Mouse (Mus musculus): Measurements from ENCODE around the gene Il17f. TPM values are rescaled to one million over a fixed set of nuclear protein-coding genes. Genes with fewer than 3 reads are reported as not detected.
"Not testable (repeated sequence)": the region's sequence is repeated elsewhere in the genome, so short reads cannot be mapped to it uniquely, and the experiment has no call there.

Gene Il17f
- polyA plus RNA-seq (2014; fragmentation: Nextera tagmentation; extraction: Ambion mirVana) = 0.22 TPM in 1 of 2 replicates, not detected in the other

DNA sequence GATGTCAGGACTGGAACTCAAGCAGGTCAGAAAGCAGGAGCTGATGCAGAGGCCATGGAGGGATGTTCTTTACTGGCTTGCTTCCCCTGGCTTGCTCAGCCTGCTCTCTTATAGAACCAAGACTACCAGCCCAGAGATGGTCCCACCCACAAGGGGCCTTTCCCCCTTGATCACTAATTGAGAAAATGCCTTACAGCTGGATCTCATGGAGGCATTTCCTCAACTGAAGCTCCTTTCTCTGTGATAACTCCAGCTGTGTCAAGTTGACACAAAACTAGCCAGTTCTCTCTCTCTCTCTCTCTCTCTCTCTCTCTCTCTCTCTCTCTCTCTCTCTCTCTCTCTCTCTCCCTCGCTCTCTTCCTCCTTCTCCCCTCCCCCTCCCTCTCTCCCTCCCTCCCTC, at the start of gene Il17f:
TSS of gene Il17f (minus strand) at position 101 of the 400 bp plus-strand sequence.
- not testable (repeated sequence) for H3K27ac ChIP-seq (ENCODE audit: low read depth); ATAC-seq (replicated peaks; ENCODE audit: low FRiP score, low TSS enrichment, low read depth)

GRCm38 (mm10) chr1:20839911-20840310, 49.5 kb upstream of the Il17f start:
- Histone ChIP-seq H3K27ac (ENCODE audit: low read depth) (no peak overlapping the region), H3K4me3 (ENCODE audit: low read depth, low read length) (no peak overlapping the region), H3K4me1 (replicated peaks; ENCODE audit: control insufficient read depth, insufficient read depth, low read length) (no peaks in the 10 kb centered on the region), H3K27me3 (replicated peaks; ENCODE audit: control insufficient read depth, insufficient read depth, low read length) (no peaks in the 10 kb centered on the region), H3K4me2 (ENCODE audit: low read length) (no peak overlapping the region), H3K9me3 (ENCODE audit: control insufficient read depth, low read length) (no peaks in the 10 kb centered on the region), H3K36me3 (ENCODE audit: control insufficient read depth, insufficient read depth, low read length) (no peaks in the 10 kb centered on the region), H3K9ac (ENCODE audit: low read length) (no peak overlapping the region)
- 84% methylated on average over 3 of the region's 3 CpGs for WGBS
- ATAC-seq (replicated peaks; ENCODE audit: low FRiP score, low TSS enrichment, low read depth) = no peak
- DNase-seq (ENCODE audit: low spot score) = peak; percentile 4

More for the DNA sequence above, at the start of gene Il17f:
- not testable (repeated sequence) for H3K4me1 ChIP-seq (replicated peaks; ENCODE audit: control insufficient read depth, insufficient read depth, low read length); DNase-seq (ENCODE audit: low spot score); H3K9ac ChIP-seq (ENCODE audit: low read length); H3K36me3 ChIP-seq (ENCODE audit: control insufficient read depth, insufficient read depth, low read length); H3K27me3 ChIP-seq (replicated peaks; ENCODE audit: control insufficient read depth, insufficient read depth, low read length); H3K4me2 ChIP-seq (ENCODE audit: low read length); H3K4me3 ChIP-seq (ENCODE audit: low read depth, low read length); H3K9me3 ChIP-seq (ENCODE audit: control insufficient read depth, low read length)
- no CpG with 5 or more reads among the region's 1 CpGs for WGBS

DNA sequence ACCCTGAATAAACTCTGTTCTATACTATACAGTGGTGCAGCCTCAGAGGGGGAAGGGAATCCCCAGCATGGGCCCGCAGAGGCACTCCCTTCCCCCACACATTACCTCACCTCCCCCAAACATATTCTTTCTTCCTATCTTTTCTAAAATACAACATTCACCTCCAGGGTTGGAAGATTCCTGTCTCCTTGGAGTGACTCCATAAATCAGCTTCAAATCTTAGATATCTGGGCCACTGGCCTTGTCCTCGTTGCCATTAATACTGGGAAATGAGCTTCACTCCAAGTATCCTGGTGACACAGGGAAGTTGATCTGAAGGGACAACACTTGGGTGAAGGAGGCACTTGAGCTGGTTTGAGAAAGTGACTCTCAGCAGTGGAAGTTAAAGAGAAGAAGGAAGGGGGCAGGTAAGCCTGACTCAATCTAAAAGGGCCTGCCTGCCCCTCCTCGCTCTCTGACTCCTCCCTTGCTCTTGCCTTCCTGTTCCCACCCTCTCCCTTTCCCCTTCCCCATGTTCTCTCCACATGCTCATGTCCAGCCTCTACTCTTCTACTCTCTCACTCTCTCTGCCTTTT, 46.2 kb upstream of the Il17f start:
- Histone ChIP-seq H3K9ac (ENCODE audit: low read length) (no peak overlapping the region), H3K4me3 (ENCODE audit: low read depth, low read length) (no peak overlapping the region), H3K27ac (ENCODE audit: low read depth) (no peak overlapping the region), H3K9me3 (ENCODE audit: control insufficient read depth, low read length) (no peaks in the 10 kb centered on the region), H3K4me1 (replicated peaks; ENCODE audit: control insufficient read depth, insufficient read depth, low read length) (no peaks in the 10 kb centered on the region), H3K4me2 (ENCODE audit: low read length) (no peak overlapping the region), H3K27me3 (replicated peaks; ENCODE audit: control insufficient read depth, insufficient read depth, low read length) (no peaks in the 10 kb centered on the region), H3K36me3 (ENCODE audit: control insufficient read depth, insufficient read depth, low read length) (no peaks in the 10 kb centered on the region)
- ATAC-seq (replicated peaks; ENCODE audit: low FRiP score, low TSS enrichment, low read depth) (no peak), DNase-seq (ENCODE audit: low spot score) (no peak)
- 72% methylated on average over 3 of the region's 3 CpGs for WGBS

- Histone ChIP-seq H3K4me2 (ENCODE audit: low read length) (no peak overlapping the region), H3K27ac (ENCODE audit: low read depth) (no peak overlapping the region), H3K27me3 (replicated peaks; ENCODE audit: control insufficient read depth, insufficient read depth, low read length) (no peaks in the 10 kb centered on the region), H3K4me1 (replicated peaks; ENCODE audit: control insufficient read depth, insufficient read depth, low read length) (no peaks in the 10 kb centered on the region), H3K36me3 (ENCODE audit: control insufficient read depth, insufficient read depth, low read length) (no peaks in the 10 kb centered on the region), H3K9ac (ENCODE audit: low read length) (no peak overlapping the region), H3K9me3 (ENCODE audit: control insufficient read depth, low read length) (no peaks in the 10 kb centered on the region), H3K4me3 (ENCODE audit: low read depth, low read length) (no peak overlapping the region)
- 75% methylated on average over 4 of the region's 4 CpGs for WGBS
- DNase-seq (ENCODE audit: low spot score) (peak; percentile 6), ATAC-seq (replicated peaks; ENCODE audit: low FRiP score, low TSS enrichment, low read depth) (no peak)
Observed at GRCm38 (mm10) chr1:20833141-20833511, 42.7 kb upstream of the Il17f start.

DNA sequence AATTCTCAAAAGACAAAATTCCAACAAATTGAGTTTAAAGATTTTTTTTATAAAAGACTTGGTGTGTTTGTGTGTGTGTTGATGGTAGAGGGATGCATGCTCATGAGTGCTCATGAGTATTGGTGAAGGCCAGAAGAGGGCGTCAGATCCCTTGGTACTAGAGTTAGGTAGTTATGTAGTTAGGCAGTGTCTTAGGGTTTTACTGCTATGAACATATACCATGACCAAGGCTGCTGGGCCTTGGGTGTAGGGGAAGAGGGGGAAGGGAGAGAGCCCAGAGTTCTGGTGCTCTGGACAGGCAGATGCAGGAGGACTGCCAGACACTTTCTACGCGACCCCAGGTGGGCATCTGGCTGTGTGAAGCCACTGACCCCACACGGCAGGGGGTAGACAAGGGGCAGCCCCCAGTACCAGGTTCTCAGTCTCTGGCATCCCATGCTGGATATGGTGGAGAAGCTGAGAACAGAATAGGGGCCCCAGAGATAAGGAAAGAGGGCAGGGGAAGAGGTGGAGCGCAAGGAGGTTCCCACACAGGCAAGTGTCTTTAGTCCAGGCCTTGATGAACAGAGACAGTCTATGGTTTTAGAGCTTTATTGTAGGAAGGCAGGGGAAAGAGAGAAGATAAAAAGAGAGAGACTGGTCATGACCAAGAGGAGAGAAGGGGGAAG, 42.2 kb upstream of the Il17f start:
- WGBS = 68% methylated on average over 5 of the region's 5 CpGs
- ATAC-seq (replicated peaks; ENCODE audit: low FRiP score, low TSS enrichment, low read depth) (no peak), DNase-seq (ENCODE audit: low spot score) (peak; percentile 46)
- no peaks in the 10 kb centered on the region for H3K27me3 ChIP-seq (replicated peaks; ENCODE audit: control insufficient read depth, insufficient read depth, low read length)
- H3K4me2 ChIP-seq (ENCODE audit: low read length) = no peak overlapping the region
- H3K27ac ChIP-seq (ENCODE audit: low read depth) = no peak overlapping the region
- H3K9ac ChIP-seq (ENCODE audit: low read length) = no peak overlapping the region
- no peak overlapping the region for H3K4me3 ChIP-seq (ENCODE audit: low read depth, low read length)
- no peaks in the 10 kb centered on the region for H3K9me3 ChIP-seq (ENCODE audit: control insufficient read depth, low read length)
- no peaks in the 10 kb centered on the region for H3K36me3 ChIP-seq (ENCODE audit: control insufficient read depth, insufficient read depth, low read length)
- no peaks in the 10 kb centered on the region for H3K4me1 ChIP-seq (replicated peaks; ENCODE audit: control insufficient read depth, insufficient read depth, low read length)

DNA sequence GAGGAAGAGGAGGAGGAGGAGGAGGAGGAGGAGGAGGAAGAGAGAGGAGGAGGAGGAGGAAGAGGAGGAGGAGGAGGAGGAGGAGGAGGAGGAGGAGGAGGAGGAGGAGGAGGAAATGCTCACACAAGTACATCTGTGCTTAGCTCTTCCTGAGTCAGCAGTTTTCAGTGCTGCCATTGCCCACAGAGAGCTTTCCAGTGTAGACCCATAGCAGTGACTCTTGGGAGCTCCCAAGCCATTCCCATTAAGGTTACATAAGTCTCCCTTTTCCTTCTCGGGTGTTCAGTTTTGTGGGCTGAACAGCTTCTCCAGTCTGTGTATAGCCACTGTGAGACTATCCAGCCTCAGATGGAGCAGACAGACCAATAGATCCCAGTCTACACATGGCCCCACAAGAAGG, 40.1 kb upstream of the Il17f start:
- ATAC-seq (replicated peaks; ENCODE audit: low FRiP score, low TSS enrichment, low read depth) = no peak
- 91% methylated on average over 1 of the region's 1 CpGs for WGBS
- Histone ChIP-seq H3K36me3 (ENCODE audit: control insufficient read depth, insufficient read depth, low read length) (no peaks in the 10 kb centered on the region), H3K27ac (ENCODE audit: low read depth) (no peak overlapping the region), H3K27me3 (replicated peaks; ENCODE audit: control insufficient read depth, insufficient read depth, low read length) (no peaks in the 10 kb centered on the region), H3K4me1 (replicated peaks; ENCODE audit: control insufficient read depth, insufficient read depth, low read length) (no peaks in the 10 kb centered on the region), H3K4me3 (ENCODE audit: low read depth, low read length) (no peak overlapping the region), H3K4me2 (ENCODE audit: low read length) (no peak overlapping the region), H3K9ac (ENCODE audit: low read length) (no peak overlapping the region), H3K9me3 (ENCODE audit: control insufficient read depth, low read length) (no peaks in the 10 kb centered on the region)
- no peak for DNase-seq (ENCODE audit: low spot score)

GRCm38 (mm10) chr1:20828061-20828460, 37.6 kb upstream of the Il17f start:
- Histone ChIP-seq H3K27me3 (replicated peaks; ENCODE audit: control insufficient read depth, insufficient read depth, low read length) (no peaks in the 10 kb centered on the region), H3K4me1 (replicated peaks; ENCODE audit: control insufficient read depth, insufficient read depth, low read length) (no peaks in the 10 kb centered on the region), H3K36me3 (ENCODE audit: control insufficient read depth, insufficient read depth, low read length) (no peaks in the 10 kb centered on the region), H3K4me3 (ENCODE audit: low read depth, low read length) (no peak overlapping the region), H3K9ac (ENCODE audit: low read length) (no peak overlapping the region), H3K27ac (ENCODE audit: low read depth) (no peak overlapping the region), H3K9me3 (ENCODE audit: control insufficient read depth, low read length) (no peaks in the 10 kb centered on the region), H3K4me2 (ENCODE audit: low read length) (no peak overlapping the region)
- WGBS = 85% methylated on average over 2 of the region's 2 CpGs
- DNase-seq (ENCODE audit: low spot score) (peak; percentile 28), ATAC-seq (replicated peaks; ENCODE audit: low FRiP score, low TSS enrichment, low read depth) (no peak)

DNA sequence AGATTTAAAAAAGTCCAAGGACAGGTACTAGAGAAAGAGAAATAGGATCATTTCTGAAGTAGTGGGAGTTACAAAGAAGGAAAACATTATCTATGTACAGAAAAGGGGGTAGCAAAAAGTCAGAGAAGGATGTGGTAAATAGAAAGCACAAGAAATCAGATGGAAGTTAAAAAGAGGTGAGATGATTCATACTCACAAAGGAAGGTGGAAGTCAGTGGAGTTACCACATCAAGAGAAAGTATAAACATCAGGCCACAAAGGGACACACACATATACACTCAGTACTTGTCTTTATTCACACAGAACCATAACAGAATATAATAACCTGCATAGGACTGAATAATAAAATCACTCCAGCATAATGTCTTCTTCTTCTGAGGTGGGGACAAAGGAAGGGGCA, 34.6 kb upstream of the Il17f start:
- H3K9me3 ChIP-seq (ENCODE audit: control insufficient read depth, low read length) = no peaks in the 10 kb centered on the region
- no peak overlapping the region for H3K27ac ChIP-seq (ENCODE audit: low read depth)
- H3K4me2 ChIP-seq (ENCODE audit: low read length) = no peak overlapping the region
- ATAC-seq (replicated peaks; ENCODE audit: low FRiP score, low TSS enrichment, low read depth) (no peak), DNase-seq (ENCODE audit: low spot score) (no peak)
- no peaks in the 10 kb centered on the region for H3K36me3 ChIP-seq (ENCODE audit: control insufficient read depth, insufficient read depth, low read length)
- H3K27me3 ChIP-seq (replicated peaks; ENCODE audit: control insufficient read depth, insufficient read depth, low read length) = no peaks in the 10 kb centered on the region
- H3K4me1 ChIP-seq (replicated peaks; ENCODE audit: control insufficient read depth, insufficient read depth, low read length) = no peaks in the 10 kb centered on the region
- H3K9ac ChIP-seq (ENCODE audit: low read length) = no peak overlapping the region
- H3K4me3 ChIP-seq (ENCODE audit: low read depth, low read length) = no peak overlapping the region

DNA sequence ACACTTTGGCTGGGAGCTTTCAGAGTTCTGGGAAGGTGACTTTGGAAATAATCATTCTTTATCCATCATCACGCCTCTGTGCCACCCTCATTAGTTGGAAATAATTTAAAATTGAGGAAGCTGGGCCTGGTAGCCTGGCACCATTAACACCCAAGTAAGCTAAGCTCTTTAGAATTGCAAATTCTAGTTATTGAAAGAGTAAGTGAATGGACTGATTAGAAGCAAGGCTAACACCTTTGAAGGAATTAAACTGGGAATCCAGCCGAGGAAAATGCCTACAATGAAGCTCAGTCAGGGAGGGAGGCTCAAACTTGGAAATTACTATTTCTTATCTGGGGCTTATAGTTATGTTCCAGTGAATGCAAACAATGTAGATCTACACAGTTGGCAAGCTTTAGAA, 33.5 kb upstream of the Il17f start:
- H3K9ac ChIP-seq (ENCODE audit: low read length) = no peak overlapping the region
- H3K4me2 ChIP-seq (ENCODE audit: low read length) = no peak overlapping the region
- DNase-seq (ENCODE audit: low spot score) (no peak), ATAC-seq (replicated peaks; ENCODE audit: low FRiP score, low TSS enrichment, low read depth) (no peak)
- H3K27me3 ChIP-seq (replicated peaks; ENCODE audit: control insufficient read depth, insufficient read depth, low read length) = no peaks in the 10 kb centered on the region
- WGBS = 79% methylated on average over 2 of the region's 2 CpGs
- H3K4me1 ChIP-seq (replicated peaks; ENCODE audit: control insufficient read depth, insufficient read depth, low read length) = no peaks in the 10 kb centered on the region
- H3K36me3 ChIP-seq (ENCODE audit: control insufficient read depth, insufficient read depth, low read length) = no peaks in the 10 kb centered on the region
- H3K4me3 ChIP-seq (ENCODE audit: low read depth, low read length) = no peak overlapping the region
- no peaks in the 10 kb centered on the region for H3K9me3 ChIP-seq (ENCODE audit: control insufficient read depth, low read length)
- no peak overlapping the region for H3K27ac ChIP-seq (ENCODE audit: low read depth)
